Comparison of ENCODE assay signal across 8 mouse cellular contexts in the genomic region with DNA sequence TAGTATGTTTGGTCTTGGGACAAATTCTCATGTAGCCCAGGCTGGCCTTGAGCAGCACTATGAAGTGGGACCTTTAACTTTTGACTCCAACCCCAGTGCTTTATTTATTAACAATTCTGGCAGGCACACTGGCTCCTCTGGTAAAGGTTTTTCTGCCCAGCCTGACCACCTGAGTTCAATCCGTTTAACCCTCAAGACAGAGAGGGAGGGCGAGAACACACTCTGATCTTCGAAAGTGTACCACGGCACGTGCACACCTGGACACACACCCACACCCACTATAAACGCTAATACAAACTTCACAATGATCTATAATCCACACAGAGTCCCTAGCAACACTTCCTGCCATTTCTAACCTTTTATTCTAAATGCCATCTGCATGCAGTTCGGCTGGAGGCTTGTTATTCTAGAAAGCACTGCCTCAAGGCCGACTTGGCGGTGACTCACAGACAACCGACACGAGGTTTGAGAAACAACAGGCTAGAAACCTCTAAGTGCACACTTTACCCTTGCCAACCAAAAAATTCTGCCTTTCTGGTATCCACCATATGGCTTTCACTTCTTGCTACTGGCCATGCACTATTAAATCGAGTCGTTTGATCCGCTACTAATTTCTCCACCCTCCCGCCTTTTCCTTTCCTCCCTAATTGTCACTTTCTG. TPM values are rescaled to one million over a fixed set of nuclear protein-coding genes. Genes with fewer than 3 reads are reported as not detected.
A peak's percentile ranks its signal among the peaks of the same experiment; 100 is the strongest.
DNase-seq lines count a peak whose midpoint lies in the region; ATAC-seq and TF ChIP-seq lines count a peak whose summit lies in the region.

No protein-coding gene starts in this region.

- no peaks in the 10 kb centered on the region for H3K27me3 ChIP-seq in heart, postnatal 0 days (ENCODE audit: control insufficient read depth, insufficient read depth, low read length)
- no peaks in the 10 kb centered on the region for H3K27me3 ChIP-seq in liver, embryonic 15.5 days

- DNase-seq in heart, adult 11 months, result peak; percentile 88
- DNase-seq in heart, adult 9 months (ENCODE audit: low spot score in 2 of 2), result no peak
- peak; percentile 77 for DNase-seq in 3T3-L1 (ENCODE audit: low read depth, low spot score)
- DNase-seq in adrenal gland, postnatal 14 days, result peak; percentile 79
- no peak for DNase-seq in heart, postnatal 0 days (ENCODE audit: low spot score)
- DNase-seq in yolk sac, embryonic 10.5 days (ENCODE audit: low spot score), result peak; percentile 32
- DNase-seq in layer of hippocampus, postnatal 25 days (ENCODE audit: extremely low spot score in 1 of 2, low spot score in 1 of 2), result no peak

- ATAC-seq in heart, postnatal 0 days (ENCODE audit: insufficient read depth, low read depth), result no peak
- no peak for ATAC-seq in liver, embryonic 15.5 days (ENCODE audit: insufficient read depth)

- peak overlapping the region; percentile 55 for H3K4me3 ChIP-seq in heart, postnatal 0 days (ENCODE audit: low read depth, low read length)
- H3K4me3 ChIP-seq in liver, embryonic 15.5 days (replicated peaks), result peak overlapping the region; percentile 90

- no peak for TF ChIP-seq EP300 in heart, postnatal 0 days (IDR thresholded peaks at IDR 0.05; ENCODE audit: low read depth)

- peaks cover 10% of the 10 kb centered on the region for H3K4me1 ChIP-seq in heart, postnatal 0 days (ENCODE audit: control insufficient read depth, insufficient read depth)
- H3K4me1 ChIP-seq in liver, embryonic 15.5 days (replicated peaks), result peaks cover 31% of the 10 kb centered on the region

- H3K36me3 ChIP-seq in heart, postnatal 0 days (replicated peaks; ENCODE audit: control insufficient read depth, insufficient read depth, low read length), result peaks cover 23% of the 10 kb centered on the region
- peaks cover 25% of the 10 kb centered on the region for H3K36me3 ChIP-seq in liver, embryonic 15.5 days (replicated peaks)

- H3K4me2 ChIP-seq in heart, postnatal 0 days (ENCODE audit: low read depth, low read length), result peak overlapping the region; percentile 94
- peak overlapping the region; percentile 88 for H3K4me2 ChIP-seq in liver, embryonic 15.5 days

- H3K9ac ChIP-seq in heart, postnatal 0 days (replicated peaks; ENCODE audit: low read depth, low read length), result peak overlapping the region; percentile 49
- peak overlapping the region; percentile 87 for H3K9ac ChIP-seq in liver, embryonic 15.5 days

- 14% methylated on average over 15 of the region's 15 CpGs for WGBS in heart, postnatal 0 days
- 2% methylated on average over 15 of the region's 15 CpGs for WGBS in liver, embryonic 15.5 days (ENCODE audit: insufficient replicate concordance)

- no peak for TF ChIP-seq CTCF in heart, postnatal 0 days (IDR thresholded peaks at IDR 0.05; ENCODE audit: low read depth)

- H3K27ac ChIP-seq in heart, postnatal 0 days (ENCODE audit: low read depth), result peak overlapping the region; percentile 0
- peak overlapping the region; percentile 54 for H3K27ac ChIP-seq in liver, embryonic 15.5 days (replicated peaks)

- H3K9me3 ChIP-seq in heart, postnatal 0 days (replicated peaks; ENCODE audit: control insufficient read depth, low read length), result no peaks in the 10 kb centered on the region
- H3K9me3 ChIP-seq in liver, embryonic 15.5 days (replicated peaks), result no peaks in the 10 kb centered on the region

RNA-seq across cellular contexts. Expression of gene Umps, which starts 0.8 kb away (rescaled TPM):
- total RNA-seq in adrenal gland, postnatal 14 days (2021), result 38.2 and 40.3 TPM in 2 replicates
- 14.3 and 15.0 TPM in 2 replicates for total RNA-seq in heart, postnatal 0 days (2014; rRNA removed; ENCODE audit: low replicate concordance)
- polyA plus RNA-seq in heart, postnatal 0 days (2015; fragmentation: Nextera tagmentation; extraction: Ambion mirVana), result 12.5 and 12.6 TPM in 2 replicates
- polyA plus RNA-seq in liver, embryonic 15.5 days (2015; fragmentation: Nextera tagmentation; extraction: Ambion mirVana), result 34.0 and 35.1 TPM in 2 replicates
- 10 to 100 TPM; 14.3 to 16.9 TPM for total RNA-seq in layer of hippocampus, postnatal 25 days (2021)

Comparison
In these comparisons a context has a peak if more than half of its experiments do, and no peak if none do; other contexts are left out.
1. DNase-seq: peak in heart, adult 11 months (single experiment), 3T3-L1 (single experiment), adrenal gland, postnatal 14 days (single experiment) and yolk sac, embryonic 10.5 days (single experiment); none in heart, adult 9 months (0 of 2), heart, postnatal 0 days (single experiment) and layer of hippocampus, postnatal 25 days (0 of 2).